Mouse (Mus musculus): ENCODE measurements around the gene Adtrp.

Adtrp gene

GRCm38 (mm10) chr13:41828296-41828754 is 19.2 kb downstream of the Adtrp start:
- no peak for DNase-seq (ENCODE audit: low read depth)

GRCm38 (mm10) chr13:41827581-41827980 is 19.9 kb downstream of the Adtrp start:
- no peak for DNase-seq (ENCODE audit: low read depth)

- peak; percentile 71 for DNase-seq (ENCODE audit: low read depth)
Measured at GRCm38 (mm10) chr13:41825379-41825966, 22.0 kb downstream of the Adtrp start.

- DNase-seq (ENCODE audit: low read depth) = no peak
Measured at GRCm38 (mm10) chr13:41823077-41823476, 24.4 kb downstream of the Adtrp start.

GRCm38 (mm10) chr13:41822617-41823016 is 24.9 kb downstream of the Adtrp start:
- no peak for DNase-seq (ENCODE audit: low read depth)

- no peak for DNase-seq (ENCODE audit: low read depth)
Measured at GRCm38 (mm10) chr13:41822091-41822490, 25.4 kb downstream of the Adtrp start.

GRCm38 (mm10) chr13:41820947-41821346 is 26.5 kb downstream of the Adtrp start:
- DNase-seq (ENCODE audit: low read depth) = no peak

- DNase-seq (ENCODE audit: low read depth) = no peak
Measured at GRCm38 (mm10) chr13:41819918-41820317, 27.6 kb downstream of the Adtrp start.

GRCm38 (mm10) chr13:41819484-41819883 is 28.0 kb downstream of the Adtrp start:
- no peak for DNase-seq (ENCODE audit: low read depth)

GRCm38 (mm10) chr13:41817583-41817982 is 29.9 kb downstream of the Adtrp start:
- DNase-seq (ENCODE audit: low read depth) = no peak

GRCm38 (mm10) chr13:41816643-41817042 is 30.8 kb downstream of the Adtrp start:
- DNase-seq (ENCODE audit: low read depth) = no peak

GRCm38 (mm10) chr13:41810776-41811175 is 36.7 kb downstream of the Adtrp start:
- no peak for DNase-seq (ENCODE audit: low read depth)

- DNase-seq (ENCODE audit: low read depth) = no peak
Measured at GRCm38 (mm10) chr13:41807815-41808214, 39.7 kb downstream of the Adtrp start.

- DNase-seq (ENCODE audit: low read depth) = no peak
Measured at GRCm38 (mm10) chr13:41807300-41807699, 40.2 kb downstream of the Adtrp start.

- DNase-seq (ENCODE audit: low read depth) = no peak
Measured at GRCm38 (mm10) chr13:41805138-41805820, 42.2 kb downstream of the Adtrp start.

GRCm38 (mm10) chr13:41803656-41804265 is 43.7 kb downstream of the Adtrp start:
- DNase-seq (ENCODE audit: low read depth) = no peak

GRCm38 (mm10) chr13:41801177-41801636 is 46.3 kb downstream of the Adtrp start:
- DNase-seq (ENCODE audit: low read depth) = peak; percentile 10

- DNase-seq (ENCODE audit: low read depth) = no peak
Measured at GRCm38 (mm10) chr13:41792849-41793248, 54.6 kb downstream of the Adtrp start.

GRCm38 (mm10) chr13:41787863-41788536 is 59.5 kb downstream of the Adtrp start:
- no peak for DNase-seq (ENCODE audit: low read depth)

- no peak for DNase-seq (ENCODE audit: low read depth)
Measured at GRCm38 (mm10) chr13:41786640-41787039, 60.8 kb downstream of the Adtrp start.

GRCm38 (mm10) chr13:41784889-41785701 is 62.4 kb downstream of the Adtrp start:
- DNase-seq (ENCODE audit: low read depth) = no peak

GRCm38 (mm10) chr13:41780296-41780695 is 67.2 kb downstream of the Adtrp start:
- no peak for DNase-seq (ENCODE audit: low read depth)

Measured in induced T-regulatory cell, adult 2 months (primary cell).